Mouse (Mus musculus): Measurements from ENCODE around the gene Fer1l4. TPM values are rescaled to one million over a fixed set of nuclear protein-coding genes. Genes with fewer than 3 reads are reported as not detected.

The Fer1l4 gene
- polyA plus RNA-seq, 1 experiment = not detected

GRCm38 (mm10) chr2:156065099-156066041 lies 12.6 kb upstream of the Fer1l4 start, which contains the start of gene Spag4:
Spag4 (plus strand) TSS chr2:156065175.
- WGBS = 1% methylated on average over 79 of the region's 81 CpGs
- H3K36me3 ChIP-seq (ENCODE audit: control insufficient read depth, insufficient read depth, low read length) = no peaks in the 10 kb centered on the region
- H3K27ac ChIP-seq (ENCODE audit: insufficient read depth, low read length) = peak within 1 kb of the TSS; percentile 20; the same call in 1 of the 2 replicates
- H3K4me3 ChIP-seq (ENCODE audit: extremely low read depth, insufficient read depth, insufficient read length) = peak within 1 kb of the TSS; percentile 80
- 0 out of 2 replicates have a peak, but pooled peaks cover 3% of the 10 kb centered on the region for H3K4me1 ChIP-seq (ENCODE audit: control insufficient read depth, insufficient read depth, insufficient read length)
- no peaks in the 10 kb centered on the region for H3K27me3 ChIP-seq (ENCODE audit: control insufficient read depth, insufficient read depth, low read length)
- TF ChIP-seq CTCF (IDR thresholded peaks at IDR 0.05; ENCODE audit: extremely low read depth, insufficient read depth, insufficient read length, insufficient replicate concordance) (no peak), POLR2A (IDR thresholded peaks at IDR 0.05; ENCODE audit: low read depth, low read length) (no peak)
- DNase-seq (ENCODE audit: low read depth in 1 of 2, low spot score in 2 of 2) = peak; percentile 47 to 66

GRCm38 (mm10) chr2:156047929-156048328 lies 4.8 kb downstream of the Fer1l4 start:
- TF ChIP-seq POLR2A (IDR thresholded peaks at IDR 0.05; ENCODE audit: low read depth, low read length) (no peak), CTCF (IDR thresholded peaks at IDR 0.05; ENCODE audit: extremely low read depth, insufficient read depth, insufficient read length, insufficient replicate concordance) (no peak)
- H3K27me3 ChIP-seq (ENCODE audit: control insufficient read depth, insufficient read depth, low read length) = peaks cover 4% of the 10 kb centered on the region; the same call in 1 of the 2 replicates
- WGBS = 20% methylated on average over 19 of the region's 19 CpGs
- peaks cover 6% of the 10 kb centered on the region; the same call in 1 of the 2 replicates for H3K4me1 ChIP-seq (ENCODE audit: control insufficient read depth, insufficient read depth, insufficient read length)
- H3K36me3 ChIP-seq (ENCODE audit: control insufficient read depth, insufficient read depth, low read length) = no peaks in the 10 kb centered on the region
- no peak for DNase-seq (ENCODE audit: low read depth in 1 of 2, low spot score in 2 of 2)
- H3K4me3 ChIP-seq (ENCODE audit: extremely low read depth, insufficient read depth, insufficient read length) = no peak overlapping the region
- no peak overlapping the region for H3K27ac ChIP-seq (ENCODE audit: insufficient read depth, low read length)

GRCm38 (mm10) chr2:156042903-156043302 lies 9.8 kb downstream of the Fer1l4 start:
- Histone ChIP-seq H3K4me3 (ENCODE audit: extremely low read depth, insufficient read depth, insufficient read length) (no peak overlapping the region), H3K27me3 (ENCODE audit: control insufficient read depth, insufficient read depth, low read length) (0 out of 2 replicates have a peak, but pooled peaks cover 1% of the 10 kb centered on the region), H3K27ac (ENCODE audit: insufficient read depth, low read length) (no peak overlapping the region), H3K36me3 (ENCODE audit: control insufficient read depth, insufficient read depth, low read length) (no peaks in the 10 kb centered on the region), H3K4me1 (ENCODE audit: control insufficient read depth, insufficient read depth, insufficient read length) (peaks cover 4% of the 10 kb centered on the region; the same call in 1 of the 2 replicates)
- WGBS = 47% methylated on average over 8 of the region's 8 CpGs
- DNase-seq (ENCODE audit: low read depth in 1 of 2, low spot score in 2 of 2) = no peak
- TF ChIP-seq POLR2A (IDR thresholded peaks at IDR 0.05; ENCODE audit: low read depth, low read length) (no peak), CTCF (IDR thresholded peaks at IDR 0.05; ENCODE audit: extremely low read depth, insufficient read depth, insufficient read length, insufficient replicate concordance) (no peak)

GRCm38 (mm10) chr2:156039390-156039789 lies 13.4 kb downstream of the Fer1l4 start:
- no peaks in the 10 kb centered on the region for H3K36me3 ChIP-seq (ENCODE audit: control insufficient read depth, insufficient read depth, low read length)
- WGBS = 82% methylated on average over 3 of the region's 3 CpGs
- H3K4me3 ChIP-seq (ENCODE audit: extremely low read depth, insufficient read depth, insufficient read length) = no peak overlapping the region
- no peaks in the 10 kb centered on the region for H3K27me3 ChIP-seq (ENCODE audit: control insufficient read depth, insufficient read depth, low read length)
- no peak overlapping the region for H3K27ac ChIP-seq (ENCODE audit: insufficient read depth, low read length)
- DNase-seq (ENCODE audit: low read depth in 1 of 2, low spot score in 2 of 2) = no peak
- no peak for TF ChIP-seq POLR2A (IDR thresholded peaks at IDR 0.05; ENCODE audit: low read depth, low read length)
- no peak for TF ChIP-seq CTCF (IDR thresholded peaks at IDR 0.05; ENCODE audit: extremely low read depth, insufficient read depth, insufficient read length, insufficient replicate concordance)
- no peaks in the 10 kb centered on the region for H3K4me1 ChIP-seq (ENCODE audit: control insufficient read depth, insufficient read depth, insufficient read length)

- H3K27me3 ChIP-seq (ENCODE audit: control insufficient read depth, insufficient read depth, low read length) = no peaks in the 10 kb centered on the region
Measured at GRCm38 (mm10) chr2:156025482-156025881, 27.3 kb downstream of the Fer1l4 start.

GRCm38 (mm10) chr2:156021765-156022164 lies 31.0 kb downstream of the Fer1l4 start:
- DNase-seq (ENCODE audit: low read depth in 1 of 2, low spot score in 2 of 2) = no peak
- 82% methylated on average over 2 of the region's 2 CpGs for WGBS
- TF ChIP-seq POLR2A (IDR thresholded peaks at IDR 0.05; ENCODE audit: low read depth, low read length) (no peak), CTCF (IDR thresholded peaks at IDR 0.05; ENCODE audit: extremely low read depth, insufficient read depth, insufficient read length, insufficient replicate concordance) (no peak)
- Histone ChIP-seq H3K4me1 (ENCODE audit: control insufficient read depth, insufficient read depth, insufficient read length) (no peaks in the 10 kb centered on the region), H3K27me3 (ENCODE audit: control insufficient read depth, insufficient read depth, low read length) (no peaks in the 10 kb centered on the region), H3K36me3 (ENCODE audit: control insufficient read depth, insufficient read depth, low read length) (peaks cover 8% of the 10 kb centered on the region), H3K4me3 (ENCODE audit: extremely low read depth, insufficient read depth, insufficient read length) (no peak overlapping the region), H3K27ac (ENCODE audit: insufficient read depth, low read length) (no peak overlapping the region)

More at GRCm38 (mm10) chr2:156025482-156025881, 27.3 kb downstream of the Fer1l4 start:
- no peaks in the 10 kb centered on the region for H3K4me1 ChIP-seq (ENCODE audit: control insufficient read depth, insufficient read depth, insufficient read length)
- no peak for TF ChIP-seq CTCF (IDR thresholded peaks at IDR 0.05; ENCODE audit: extremely low read depth, insufficient read depth, insufficient read length, insufficient replicate concordance)
- TF ChIP-seq POLR2A (IDR thresholded peaks at IDR 0.05; ENCODE audit: low read depth, low read length) = no peak
- H3K27ac ChIP-seq (ENCODE audit: insufficient read depth, low read length) = no peak overlapping the region
- no peaks in the 10 kb centered on the region for H3K36me3 ChIP-seq (ENCODE audit: control insufficient read depth, insufficient read depth, low read length)
- H3K4me3 ChIP-seq (ENCODE audit: extremely low read depth, insufficient read depth, insufficient read length) = no peak overlapping the region
- DNase-seq (ENCODE audit: low read depth in 1 of 2, low spot score in 2 of 2) = no peak
